Mouse (Mus musculus) limb, embryonic 12.5 days (tissue): ENCODE measurements around the gene Dnah8. TPM values are rescaled to one million over a fixed set of nuclear protein-coding genes. Genes with fewer than 3 reads are reported as not detected.

Experiments
- ATAC-seq: fragments of 200-750 bp; cut with Nextera tagmentation; 2 replicates; pipeline ENCODE4 v1.8.0; 2017; ENCODE audit warnings: low read depth, moderate TSS enrichment; ENCODE audit not compliant: insufficient number of reproducible peaks, insufficient read depth, low FRiP score, low TSS enrichment
- H3K27ac ChIP-seq: fragments of 300-500 bp; sonication (generic); 2 replicates; pipeline ENCODE4 v1.5.1; 2016; ENCODE audit warnings: mild to moderate bottlenecking, moderate library complexity
- H3K27me3 ChIP-seq: fragments of 300-500 bp; sonication (generic); 2 replicates; pipeline ENCODE4 v1.6.1; 2016; ENCODE audit warnings: mild to moderate bottlenecking, moderate library complexity
- H3K36me3 ChIP-seq: fragments of 300-500 bp; sonication (generic); 2 replicates; pipeline ENCODE4 v1.6.1; 2016; ENCODE audit warnings: mild to moderate bottlenecking, moderate library complexity
- H3K4me1 ChIP-seq: fragments of 300-500 bp; sonication (generic); replicated peaks from 2 replicates; pipeline ENCODE4 v1.6.1; 2016
- H3K4me2 ChIP-seq: fragments of 300-500 bp; sonication (generic); 2 replicates; pipeline ENCODE4 v1.6.1; 2016; ENCODE audit warnings: mild to moderate bottlenecking, moderate library complexity
- H3K4me3 ChIP-seq: fragments of 300-500 bp; sonication (generic); replicated peaks from 2 replicates; pipeline ENCODE4 v1.5.1; 2016; ENCODE audit warnings: mild to moderate bottlenecking
- H3K9ac ChIP-seq: fragments of 300-500 bp; sonication (generic); replicated peaks from 2 replicates; pipeline ENCODE4 v1.6.1; 2016; ENCODE audit warnings: mild to moderate bottlenecking, moderate library complexity
- H3K9me3 ChIP-seq: fragments of 300-500 bp; sonication (generic); 2 replicates; pipeline ENCODE4 v1.6.1; 2016; ENCODE audit warnings: mild to moderate bottlenecking, moderate library complexity
- WGBS: fragments of 180-500 bp; shearing (Covaris S2); methylation state at CpG from one replicate; pipeline ENCODE4 v1.1.7; 2016; 5-methylcytosine and 5-hydroxymethylcytosine counted together
- polyA plus RNA-seq: library from polyadenylated mRNA; unstranded; fragments of >200 nt; fragmentation: Nextera tagmentation; extraction: Ambion mirVana; gene quantifications from 2 replicates; pipeline ENCODE4 v1.2.1, GENCODE M21; 2016

The Dnah8 gene
- polyA plus RNA-seq, 1 experiment from 2014 or later: 1.6 TPM

- ATAC-seq: no peak
- H3K4me2 ChIP-seq: peak overlapping the region; percentile 39
- H3K4me1 ChIP-seq: peaks cover 31% of the 10 kb centered on the region
- H3K9me3 ChIP-seq: no peaks in the 10 kb centered on the region
- H3K4me3 ChIP-seq: no peak overlapping the region
- H3K27me3 ChIP-seq: peaks cover 94% of the 10 kb centered on the region
- H3K36me3 ChIP-seq: no peaks in the 10 kb centered on the region
- no peak overlapping the region for H3K27ac ChIP-seq
- no peak overlapping the region for H3K9ac ChIP-seq
- WGBS: 38% methylated on average over 27 of the region's 27 CpGs
Measured at GRCm38 (mm10) chr17:30910866-30911731, 286.9 kb downstream of the Dnah8 start.

GRCm38 (mm10) chr17:30911732-30912088, 287.6 kb downstream of the Dnah8 start:
- Histone ChIP-seq H3K9ac (no peak overlapping the region), H3K4me2 (peak overlapping the region; percentile 39), H3K36me3 (no peaks in the 10 kb centered on the region), H3K4me3 (no peak overlapping the region), H3K9me3 (no peaks in the 10 kb centered on the region), H3K27ac (no peak overlapping the region), H3K27me3 (peaks cover 89% of the 10 kb centered on the region), H3K4me1 (peaks cover 31% of the 10 kb centered on the region)
- no peak for ATAC-seq
- 15% methylated on average over 8 of the region's 8 CpGs for WGBS

DNA sequence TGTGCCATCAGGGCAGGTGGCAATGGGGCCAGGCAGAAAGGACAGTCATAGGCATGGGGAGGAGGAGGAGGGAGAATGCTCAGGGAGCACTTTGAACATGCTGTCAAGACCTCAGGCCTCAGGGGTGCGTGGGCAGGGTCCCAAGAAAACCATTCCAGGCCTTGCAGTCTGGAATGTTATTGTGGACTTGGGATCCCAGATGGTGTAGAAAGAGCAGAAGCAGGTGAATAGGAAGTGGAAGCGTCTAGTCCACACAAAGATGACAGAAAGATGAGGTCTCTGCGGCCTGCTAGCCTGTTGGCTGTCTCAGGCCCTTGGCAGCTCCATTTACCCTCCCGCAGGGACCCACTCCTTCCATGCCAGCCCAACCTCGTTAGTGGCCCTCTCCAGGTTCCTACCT, 288.4 kb downstream of the Dnah8 start:
- no peak overlapping the region for H3K4me2 ChIP-seq
- 45% methylated on average over 5 of the region's 5 CpGs for WGBS
- no peak overlapping the region for H3K9ac ChIP-seq
- H3K36me3 ChIP-seq: no peaks in the 10 kb centered on the region
- H3K4me1 ChIP-seq: peaks cover 31% of the 10 kb centered on the region
- peaks cover 87% of the 10 kb centered on the region for H3K27me3 ChIP-seq
- no peak overlapping the region for H3K4me3 ChIP-seq
- ATAC-seq: no peak
- no peak overlapping the region for H3K27ac ChIP-seq
- no peaks in the 10 kb centered on the region for H3K9me3 ChIP-seq

DNA sequence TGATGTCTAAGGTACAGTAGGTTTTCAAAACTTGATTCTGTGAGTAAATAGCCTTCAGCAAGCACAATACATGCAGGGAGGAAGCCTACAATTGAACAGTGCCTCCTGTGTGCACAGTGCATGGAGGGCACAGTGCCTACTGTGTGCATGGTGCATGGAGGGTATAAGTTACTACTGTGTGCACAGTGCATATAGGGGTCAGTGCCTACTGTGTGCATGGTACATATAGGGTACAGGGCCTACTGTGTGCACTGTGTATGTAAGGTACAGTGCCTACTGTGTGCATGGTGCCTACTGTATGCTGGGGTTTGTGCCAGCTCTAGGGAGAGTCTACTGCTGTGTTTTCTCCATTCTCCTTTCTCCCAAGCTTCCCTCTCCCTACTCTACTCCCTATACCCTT, 290.1 kb downstream of the Dnah8 start:
- Histone ChIP-seq H3K9ac (no peak overlapping the region), H3K4me3 (no peak overlapping the region), H3K4me1 (peaks cover 31% of the 10 kb centered on the region), H3K9me3 (no peaks in the 10 kb centered on the region), H3K27me3 (peaks cover 70% of the 10 kb centered on the region), H3K27ac (no peak overlapping the region), H3K36me3 (no peaks in the 10 kb centered on the region), H3K4me2 (no peak overlapping the region)
- ATAC-seq: no peak

DNA sequence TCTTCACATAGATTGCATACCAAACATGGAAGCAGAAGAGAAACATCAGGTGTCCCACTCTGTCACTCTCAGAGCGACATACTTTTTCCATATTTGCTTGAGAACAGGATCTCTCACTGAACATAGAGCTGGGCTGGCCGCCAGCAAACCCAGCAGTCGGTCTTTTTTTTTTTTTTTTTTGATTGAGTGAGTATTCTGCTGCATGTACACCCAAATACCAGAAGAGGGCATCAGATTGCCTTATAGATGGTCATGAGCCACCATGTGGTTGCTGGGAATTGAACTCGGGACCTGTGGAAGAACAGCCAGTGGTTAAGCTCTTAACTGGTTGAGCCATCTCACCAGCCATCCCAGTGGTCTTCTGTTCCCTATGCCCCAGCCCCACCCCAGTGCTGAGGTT, 299.4 kb downstream of the Dnah8 start:
- H3K9me3 ChIP-seq: no peaks in the 10 kb centered on the region

More for the DNA sequence above, 299.4 kb downstream of the Dnah8 start:
- Histone ChIP-seq H3K36me3 (no peaks in the 10 kb centered on the region), H3K4me1 (no peaks in the 10 kb centered on the region), H3K4me2 (no peak overlapping the region), H3K27ac (no peak overlapping the region), H3K27me3 (peaks cover 3% of the 10 kb centered on the region), H3K9ac (no peak overlapping the region), H3K4me3 (no peak overlapping the region)
- ATAC-seq: no peak
- 69% methylated on average over 4 of the region's 4 CpGs for WGBS

Other genes with a start within 250 kb of the Dnah8 start
- 65.4 and 70.6 TPM in 2 replicates for gene Btbd9, start 47.9 kb upstream of the Dnah8 start, polyA plus RNA-seq
- 233 TPM in 2 replicates for gene Glo1, start 2.5 kb downstream of the Dnah8 start, polyA plus RNA-seq